8 mouse cellular contexts compared by ENCODE assay signal in genomic region chr2:4391678-4392085, GRCm38 (mm10).
A peak's percentile ranks its signal among the peaks of the same experiment; 100 is the strongest.
DNase-seq lines count a peak whose midpoint lies in the region; ATAC-seq and TF ChIP-seq lines count a peak whose summit lies in the region.

No protein-coding gene starts in this region.

- no peak overlapping the region for H3K9ac ChIP-seq in liver, embryonic 11.5 days (ENCODE audit: low read depth, low read length)
- no peak overlapping the region for H3K9ac ChIP-seq in heart, postnatal 0 days (replicated peaks; ENCODE audit: low read depth, low read length)
- H3K9ac ChIP-seq in stomach, embryonic 15.5 days, result no peak overlapping the region

- no peaks in the 10 kb centered on the region; the same call in 1 of the 2 replicates for H3K27me3 ChIP-seq in liver, embryonic 11.5 days (replicated peaks; ENCODE audit: control insufficient read depth, insufficient read depth, low read length)
- no peaks in the 10 kb centered on the region for H3K27me3 ChIP-seq in heart, postnatal 0 days (ENCODE audit: control insufficient read depth, insufficient read depth, low read length)
- no peaks in the 10 kb centered on the region for H3K27me3 ChIP-seq in stomach, embryonic 15.5 days (replicated peaks)

- H3K9me3 ChIP-seq in liver, embryonic 11.5 days (ENCODE audit: control insufficient read depth, low read length), result no peaks in the 10 kb centered on the region; the same call in 1 of the 2 replicates
- H3K9me3 ChIP-seq in heart, postnatal 0 days (replicated peaks; ENCODE audit: control insufficient read depth, low read length), result no peaks in the 10 kb centered on the region
- no peaks in the 10 kb centered on the region for H3K9me3 ChIP-seq in stomach, embryonic 15.5 days

- no peak for ATAC-seq in liver, embryonic 11.5 days (replicated peaks; ENCODE audit: low FRiP score)
- no peak for ATAC-seq in heart, postnatal 0 days (ENCODE audit: insufficient read depth, low read depth)
- ATAC-seq in stomach, embryonic 15.5 days (ENCODE audit: insufficient read depth, low FRiP score, low read depth), result no peak
- ATAC-seq in inflammation-experienced regulatory T-cells, adult 6 months, result no peak
- ATAC-seq in cerebellum, adult (ENCODE audit: insufficient number of reproducible peaks, low FRiP score, low TSS enrichment), result no peak

- no peak overlapping the region; the same call in 1 of the 2 replicates for H3K4me2 ChIP-seq in liver, embryonic 11.5 days
- peak overlapping the region; percentile 30 for H3K4me2 ChIP-seq in heart, postnatal 0 days (ENCODE audit: low read depth, low read length)
- H3K4me2 ChIP-seq in stomach, embryonic 15.5 days, result peak overlapping the region; percentile 4; the same call in 1 of the 2 replicates

- H3K4me1 ChIP-seq in liver, embryonic 11.5 days (replicated peaks; ENCODE audit: control insufficient read depth, insufficient read depth, low read length), result 0 out of 2 replicates have a peak, but pooled peaks cover 2% of the 10 kb centered on the region
- H3K4me1 ChIP-seq in heart, postnatal 0 days (ENCODE audit: control insufficient read depth, insufficient read depth), result peaks cover 17% of the 10 kb centered on the region
- no peaks in the 10 kb centered on the region for H3K4me1 ChIP-seq in stomach, embryonic 15.5 days

- TF ChIP-seq CTCF in heart, postnatal 0 days (IDR thresholded peaks at IDR 0.05; ENCODE audit: low read depth), result no peak

- H3K27ac ChIP-seq in liver, embryonic 11.5 days (ENCODE audit: low read depth, low read length), result no peak overlapping the region
- peak overlapping the region; percentile 54 for H3K27ac ChIP-seq in heart, postnatal 0 days (ENCODE audit: low read depth)
- H3K27ac ChIP-seq in stomach, embryonic 15.5 days, result peak overlapping the region; percentile 18; the same call in 1 of the 2 replicates

- intact Hi-C loops in left cerebral cortex, postnatal 36 days (cut with DNase I), result loop anchor here (10.0 kb wide), 1 partner anchor 577 kb away; no protein-coding TSS in a partner anchor

- H3K4me3 ChIP-seq in liver, embryonic 11.5 days (ENCODE audit: low read depth, low read length), result no peak overlapping the region
- peak overlapping the region; percentile 6 for H3K4me3 ChIP-seq in heart, postnatal 0 days (ENCODE audit: low read depth, low read length)
- H3K4me3 ChIP-seq in stomach, embryonic 15.5 days (replicated peaks), result no peak overlapping the region

- 26% methylated on average over 7 of the region's 7 CpGs for WGBS in liver, embryonic 11.5 days
- WGBS in heart, postnatal 0 days, result 28% methylated on average over 7 of the region's 7 CpGs
- 29% methylated on average over 7 of the region's 7 CpGs for WGBS in stomach, embryonic 15.5 days

- H3K36me3 ChIP-seq in liver, embryonic 11.5 days (ENCODE audit: control insufficient read depth, insufficient read depth, low read length), result no peaks in the 10 kb centered on the region
- no peaks in the 10 kb centered on the region for H3K36me3 ChIP-seq in heart, postnatal 0 days (replicated peaks; ENCODE audit: control insufficient read depth, insufficient read depth, low read length)
- H3K36me3 ChIP-seq in stomach, embryonic 15.5 days, result no peaks in the 10 kb centered on the region

- peak; percentile 15 for DNase-seq in liver
- DNase-seq in liver, embryonic 11.5 days (ENCODE audit: low spot score), result no peak
- DNase-seq in heart, postnatal 0 days (ENCODE audit: low spot score), result peak; percentile 49
- DNase-seq in left cerebral cortex, postnatal 36 days (ENCODE audit: low spot score in 2 of 2), result peak; percentile 46 to 50
- DNase-seq in embryo, embryonic 10.5 days (ENCODE audit: low spot score), result no peak

- no peak for TF ChIP-seq EP300 in heart, postnatal 0 days (IDR thresholded peaks at IDR 0.05; ENCODE audit: low read depth)

Comparison
In these comparisons a context has a peak if more than half of its experiments do, and no peak if none do; other contexts are left out.
1. DNase-seq: peak in liver (single experiment), heart, postnatal 0 days (single experiment) and left cerebral cortex, postnatal 36 days (2 of 2); none in liver, embryonic 11.5 days (single experiment) and embryo, embryonic 10.5 days (single experiment).